Mouse (Mus musculus) gastrocnemius, postnatal 14 days (tissue): ENCODE measurements around the gene Tgfbr3l. TPM values are rescaled to one million over a fixed set of nuclear protein-coding genes. Genes with fewer than 3 reads are reported as not detected.

Experiments used
- DNase-seq: peaks from one replicate; pipeline ENCODE4 v3.0.0; 2021; ENCODE audit warnings: mixed read lengths
- intact Hi-C: fragments of 180-260 bp; cut with DNase I; formaldehyde crosslinking; loops from one replicate; pipeline ENCODE4 v1.15.1; 2025; ENCODE audit warnings: low total_unique reads
- total RNA-seq, 2 experiments: library from RNA; stranded (reverse); gene quantifications; 2 replicates each; pipeline ENCODE4 v1.2.3; 2021

The Tgfbr3l gene
- total RNA-seq, 2 experiments from 2014 or later, result 1.8 to 3.4 TPM

- DNase-seq, result peak; percentile 92
- intact Hi-C loops, result no loop called here
Observed at GRCm38 (mm10) chr8:4259125-4259804, 11.3 kb downstream of the Tgfbr3l start, which contains the start of gene Ctxn1. Gene Ctxn1, minus strand, starts transcription at chr8:4259274.

- DNase-seq, result no peak
- intact Hi-C loops, result loop anchor here (5.0 kb wide), 1 partner anchor 63 kb away; no protein-coding TSS in a partner anchor
Observed at GRCm38 (mm10) chr8:4259805-4260170, 11.8 kb downstream of the Tgfbr3l start.

- DNase-seq, result no peak
- intact Hi-C loops, result loop anchor here (5.0 kb wide), 1 partner anchor 59 kb away; no protein-coding TSS in a partner anchor
Observed at GRCm38 (mm10) chr8:4263105-4263791, 15.2 kb downstream of the Tgfbr3l start.

- intact Hi-C loops, result no loop called here
- DNase-seq, result no peak
Observed at GRCm38 (mm10) chr8:4265160-4265914, 17.3 kb downstream of the Tgfbr3l start.

GRCm38 (mm10) chr8:4267627-4268026 is 19.6 kb downstream of the Tgfbr3l start:
- intact Hi-C loops, result no loop called here
- DNase-seq, result no peak

- no peak for DNase-seq
Observed at GRCm38 (mm10) chr8:4269609-4270008, 21.6 kb downstream of the Tgfbr3l start.

GRCm38 (mm10) chr8:4275275-4276110 is 27.5 kb downstream of the Tgfbr3l start, which contains the start of gene Timm44:
Gene Timm44, minus strand, starts transcription at chr8:4275913.
- intact Hi-C loops, result no loop called here
- DNase-seq, result peak; percentile 96

More at GRCm38 (mm10) chr8:4269609-4270008, 21.6 kb downstream of the Tgfbr3l start:
- intact Hi-C loops, result no loop called here

- intact Hi-C loops, result no loop called here
Observed at GRCm38 (mm10) chr8:4276111-4276465, 28.1 kb downstream of the Tgfbr3l start.

GRCm38 (mm10) chr8:4292738-4293137 is 44.7 kb downstream of the Tgfbr3l start:
- intact Hi-C loops, result no loop called here
- DNase-seq, result no peak

More at GRCm38 (mm10) chr8:4276111-4276465, 28.1 kb downstream of the Tgfbr3l start:
- DNase-seq, result no peak

GRCm38 (mm10) chr8:4297822-4298221 is 49.8 kb downstream of the Tgfbr3l start:
- intact Hi-C loops, result no loop called here
- no peak for DNase-seq

Other genes with a start within 250 kb of the Tgfbr3l start
- 1 to 10 TPM; 1.2 to 2.8 TPM for gene Cd209f, start 142.4 kb upstream of the Tgfbr3l start, total RNA-seq
- gene Cd209g, start 114.1 kb upstream of the Tgfbr3l start, total RNA-seq, result under 1 TPM in 1 of 2 experiments, not detected in 1; 0.45 TPM
- 10 to 100 TPM; 11.1 to 12.4 TPM for gene Evi5l, start 81.6 kb upstream of the Tgfbr3l start, total RNA-seq
- under 1 TPM; 0.07 to 0.12 TPM for gene Prr36, start 30.8 kb upstream of the Tgfbr3l start, total RNA-seq
- gene Lrrc8e, start 21.4 kb upstream of the Tgfbr3l start, total RNA-seq, result under 1 TPM in 1 of 2 experiments, not detected in 1; 0.04 TPM
- gene Map2k7, start 9.5 kb upstream of the Tgfbr3l start, total RNA-seq, result 10 to 100 TPM; 60.5 to 74.6 TPM
- gene Gm49320, start 9.3 kb upstream of the Tgfbr3l start, total RNA-seq, result under 1 TPM in 1 of 2 experiments, not detected in 1; 0.18 TPM
- gene Snapc2, start 4.9 kb downstream of the Tgfbr3l start, total RNA-seq, result 10 to 100 TPM; 10.1 to 12.2 TPM
- 1 to 10 TPM; 1.4 to 2.5 TPM for gene Ctxn1, start 11.1 kb downstream of the Tgfbr3l start, total RNA-seq
- gene Timm44, start 27.7 kb downstream of the Tgfbr3l start, total RNA-seq, result 10 to 100 TPM; 67.8 to 82.1 TPM
- gene Ccl25, start 77.0 kb downstream of the Tgfbr3l start, total RNA-seq, result 1 to 10 TPM; 8.7 to 9.4 TPM
- 10 to 100 TPM; 42.6 to 47.7 TPM for gene Elavl1, start 77.2 kb downstream of the Tgfbr3l start, total RNA-seq
- 1 to 10 TPM; 5.4 to 7.1 TPM for gene Cers4, start 244.8 kb downstream of the Tgfbr3l start, total RNA-seq